Mouse (Mus musculus): Measurements from ENCODE around the gene Pga5. TPM values are rescaled to one million over a fixed set of nuclear protein-coding genes. Genes with fewer than 3 reads are reported as not detected.

Gene Pga5
- total RNA-seq (2023), result not detected

GRCm38 (mm10) chr19:10677915-10678771 is at the start of gene Pga5:
Pga5 (minus strand) TSS chr19:10678071.

GRCm38 (mm10) chr19:10688537-10689352 is 10.9 kb upstream of the Pga5 start, which contains the start of gene Vps37c:
Vps37c (plus strand) TSS chr19:10688735.

GRCm38 (mm10) chr19:10634106-10634871 is 43.6 kb downstream of the Pga5 start, which contains the start of gene Vwce:
Vwce (plus strand) TSS chr19:10634213.

Other genes with a start within 250 kb of the Pga5 start
- gene Lrrc10b, start 220.6 kb downstream of the Pga5 start, total RNA-seq (2023), result under 1 TPM in 1 of 2 experiments, not detected in 1; 0.18 TPM
- gene Ppp1r32, start 195.1 kb downstream of the Pga5 start, total RNA-seq (2023), result 1 to 10 TPM; 1.8 to 2.2 TPM
- gene Cpsf7, start 152.8 kb downstream of the Pga5 start, total RNA-seq (2023), result 10 to 100 TPM; 82.7 to 84.5 TPM
- gene Sdhaf2, start 151.9 kb downstream of the Pga5 start, total RNA-seq (2023), result 10 to 100 TPM; 34.9 to 36.2 TPM
- gene Tmem216, start 121.8 kb downstream of the Pga5 start, total RNA-seq (2023), result 10 to 100 TPM; 44.7 to 52.4 TPM
- 10 to 100 TPM; 43.3 to 48.3 TPM for gene Cyb561a3, start 100.9 kb downstream of the Pga5 start, total RNA-seq (2023)
- gene Tmem138, start 100.7 kb downstream of the Pga5 start, total RNA-seq (2023), result 1 to 10 TPM; 6.2 to 7.5 TPM
- gene Ddb1, start 72.7 kb downstream of the Pga5 start, total RNA-seq (2023), result 100 to 1,000 TPM in 1 of 2 experiments, 10 to 100 TPM in 1; 92.4 to 102 TPM
- 1 to 10 TPM; 5.5 to 7.6 TPM for gene Tkfc, start 72.4 kb downstream of the Pga5 start, total RNA-seq (2023)
- gene Vwce, start 43.9 kb downstream of the Pga5 start, total RNA-seq (2023), result under 1 TPM in 1 of 2 experiments, not detected in 1; 0.80 TPM
- gene Vps37c, start 10.7 kb upstream of the Pga5 start, total RNA-seq (2023), result 10 to 100 TPM; 48.8 to 52.9 TPM
- under 1 TPM in 1 of 2 experiments, not detected in 1; 0.20 TPM for gene Cd5, start 60.9 kb upstream of the Pga5 start, total RNA-seq (2023)
- 1 to 10 TPM; 1.4 to 1.6 TPM for gene Cd6, start 152.0 kb upstream of the Pga5 start, total RNA-seq (2023)
- 100 to 1,000 TPM; 150 to 158 TPM for gene Slc15a3, start 161.7 kb upstream of the Pga5 start, total RNA-seq (2023)
- under 1 TPM; 0.13 to 0.49 TPM for gene Tmem132a, start 191.9 kb upstream of the Pga5 start, total RNA-seq (2023)
- 10 to 100 TPM; 23.8 to 40.2 TPM for gene Tmem109, start 203.9 kb upstream of the Pga5 start, total RNA-seq (2023)
- 10 to 100 TPM; 50.2 to 74.6 TPM for gene Prpf19, start 217.2 kb upstream of the Pga5 start, total RNA-seq (2023)
- not detected for gene Zp1, start 242.6 kb upstream of the Pga5 start, total RNA-seq (2023)